Mouse (Mus musculus): ENCODE data around the gene Pth2. TPM values are rescaled to one million over a fixed set of nuclear protein-coding genes. Genes with fewer than 3 reads are reported as not detected.

Gene Pth2
- polyA plus RNA-seq, 1 experiment from 2014 or later, result not detected

- ATAC-seq (replicated peaks; ENCODE audit: insufficient number of reproducible peaks, low FRiP score, low TSS enrichment, low read depth), result no peak
These were observed 44.0 kb downstream of the Pth2 start for GRCm38 (mm10) chr7:45224826-45225225.

GRCm38 (mm10) chr7:45226421-45226820 lies 45.6 kb downstream of the Pth2 start:
- no peak overlapping the region for H3K4me2 ChIP-seq (ENCODE audit: low read depth, low read length)
- no peaks in the 10 kb centered on the region for H3K4me1 ChIP-seq (ENCODE audit: control insufficient read depth, insufficient read depth, low read length)
- ATAC-seq (replicated peaks; ENCODE audit: insufficient number of reproducible peaks, low FRiP score, low TSS enrichment, low read depth), result no peak
- no peak overlapping the region for H3K27ac ChIP-seq (replicated peaks; ENCODE audit: low read depth, low read length)
- no peaks in the 10 kb centered on the region for H3K27me3 ChIP-seq (ENCODE audit: control insufficient read depth, insufficient read depth, low read length)
- no peak overlapping the region for H3K9ac ChIP-seq (replicated peaks; ENCODE audit: low read length)
- DNase-seq (ENCODE audit: low spot score), result no peak
- no peaks in the 10 kb centered on the region for H3K9me3 ChIP-seq (replicated peaks; ENCODE audit: control insufficient read depth, low read length)
- H3K4me3 ChIP-seq (ENCODE audit: low read depth, low read length), result no peak overlapping the region
- H3K36me3 ChIP-seq (replicated peaks; ENCODE audit: control insufficient read depth, insufficient read depth, low read depth, low read length), result peaks cover 49% of the 10 kb centered on the region
- WGBS, result 98% methylated on average over 5 of the region's 5 CpGs

More at GRCm38 (mm10) chr7:45224826-45225225, 44.0 kb downstream of the Pth2 start:
- Histone ChIP-seq H3K27me3 (ENCODE audit: control insufficient read depth, insufficient read depth, low read length) (no peaks in the 10 kb centered on the region), H3K36me3 (replicated peaks; ENCODE audit: control insufficient read depth, insufficient read depth, low read depth, low read length) (peaks cover 56% of the 10 kb centered on the region), H3K4me3 (ENCODE audit: low read depth, low read length) (no peak overlapping the region), H3K4me1 (ENCODE audit: control insufficient read depth, insufficient read depth, low read length) (no peaks in the 10 kb centered on the region), H3K9me3 (replicated peaks; ENCODE audit: control insufficient read depth, low read length) (no peaks in the 10 kb centered on the region), H3K9ac (replicated peaks; ENCODE audit: low read length) (no peak overlapping the region), H3K4me2 (ENCODE audit: low read depth, low read length) (no peak overlapping the region), H3K27ac (replicated peaks; ENCODE audit: low read depth, low read length) (no peak overlapping the region)
- WGBS, result 94% methylated on average over 7 of the region's 7 CpGs
- no peak for DNase-seq (ENCODE audit: low spot score)

- H3K36me3 ChIP-seq (replicated peaks; ENCODE audit: control insufficient read depth, insufficient read depth, low read depth, low read length), result peaks cover 42% of the 10 kb centered on the region
- DNase-seq (ENCODE audit: low spot score) (no peak), ATAC-seq (replicated peaks; ENCODE audit: insufficient number of reproducible peaks, low FRiP score, low TSS enrichment, low read depth) (no peak)
These were observed 47.8 kb downstream of the Pth2 start for GRCm38 (mm10) chr7:45228548-45228947.

GRCm38 (mm10) chr7:45229046-45229445 lies 48.3 kb downstream of the Pth2 start:
- no peaks in the 10 kb centered on the region for H3K9me3 ChIP-seq (replicated peaks; ENCODE audit: control insufficient read depth, low read length)
- no peak for DNase-seq (ENCODE audit: low spot score)
- H3K4me1 ChIP-seq (ENCODE audit: control insufficient read depth, insufficient read depth, low read length), result peaks cover 3% of the 10 kb centered on the region; the same call in 1 of the 2 replicates
- H3K4me2 ChIP-seq (ENCODE audit: low read depth, low read length), result no peak overlapping the region
- H3K27ac ChIP-seq (replicated peaks; ENCODE audit: low read depth, low read length), result no peak overlapping the region
- 97% methylated on average over 8 of the region's 8 CpGs for WGBS
- no peak for ATAC-seq (replicated peaks; ENCODE audit: insufficient number of reproducible peaks, low FRiP score, low TSS enrichment, low read depth)
- H3K9ac ChIP-seq (replicated peaks; ENCODE audit: low read length), result no peak overlapping the region
- no peak overlapping the region for H3K4me3 ChIP-seq (ENCODE audit: low read depth, low read length)
- no peaks in the 10 kb centered on the region for H3K27me3 ChIP-seq (ENCODE audit: control insufficient read depth, insufficient read depth, low read length)
- peaks cover 42% of the 10 kb centered on the region for H3K36me3 ChIP-seq (replicated peaks; ENCODE audit: control insufficient read depth, insufficient read depth, low read depth, low read length)

More at GRCm38 (mm10) chr7:45228548-45228947, 47.8 kb downstream of the Pth2 start:
- H3K9me3 ChIP-seq (replicated peaks; ENCODE audit: control insufficient read depth, low read length), result no peaks in the 10 kb centered on the region
- 98% methylated on average over 18 of the region's 18 CpGs for WGBS
- H3K9ac ChIP-seq (replicated peaks; ENCODE audit: low read length), result no peak overlapping the region
- no peak overlapping the region for H3K27ac ChIP-seq (replicated peaks; ENCODE audit: low read depth, low read length)
- no peak overlapping the region for H3K4me2 ChIP-seq (ENCODE audit: low read depth, low read length)
- no peaks in the 10 kb centered on the region for H3K27me3 ChIP-seq (ENCODE audit: control insufficient read depth, insufficient read depth, low read length)
- no peak overlapping the region for H3K4me3 ChIP-seq (ENCODE audit: low read depth, low read length)
- peaks cover under 1% of the 10 kb centered on the region; the same call in 1 of the 2 replicates for H3K4me1 ChIP-seq (ENCODE audit: control insufficient read depth, insufficient read depth, low read length)

GRCm38 (mm10) chr7:45229459-45230203 lies 48.8 kb downstream of the Pth2 start:
- no peak overlapping the region for H3K9ac ChIP-seq (replicated peaks; ENCODE audit: low read length)
- ATAC-seq (replicated peaks; ENCODE audit: insufficient number of reproducible peaks, low FRiP score, low TSS enrichment, low read depth), result no peak
- H3K36me3 ChIP-seq (replicated peaks; ENCODE audit: control insufficient read depth, insufficient read depth, low read depth, low read length), result peaks cover 41% of the 10 kb centered on the region
- H3K4me1 ChIP-seq (ENCODE audit: control insufficient read depth, insufficient read depth, low read length), result peaks cover 5% of the 10 kb centered on the region
- H3K9me3 ChIP-seq (replicated peaks; ENCODE audit: control insufficient read depth, low read length), result no peaks in the 10 kb centered on the region
- no peak overlapping the region for H3K4me3 ChIP-seq (ENCODE audit: low read depth, low read length)
- no peaks in the 10 kb centered on the region for H3K27me3 ChIP-seq (ENCODE audit: control insufficient read depth, insufficient read depth, low read length)
- 93% methylated on average over 7 of the region's 7 CpGs for WGBS
- DNase-seq (ENCODE audit: low spot score), result no peak
- H3K27ac ChIP-seq (replicated peaks; ENCODE audit: low read depth, low read length), result no peak overlapping the region
- H3K4me2 ChIP-seq (ENCODE audit: low read depth, low read length), result no peak overlapping the region

GRCm38 (mm10) chr7:45231192-45231591 lies 50.4 kb downstream of the Pth2 start:
- Histone ChIP-seq H3K9ac (replicated peaks; ENCODE audit: low read length) (no peak overlapping the region), H3K9me3 (replicated peaks; ENCODE audit: control insufficient read depth, low read length) (no peaks in the 10 kb centered on the region), H3K36me3 (replicated peaks; ENCODE audit: control insufficient read depth, insufficient read depth, low read depth, low read length) (peaks cover 29% of the 10 kb centered on the region), H3K4me2 (ENCODE audit: low read depth, low read length) (no peak overlapping the region), H3K4me1 (ENCODE audit: control insufficient read depth, insufficient read depth, low read length) (peaks cover 5% of the 10 kb centered on the region), H3K4me3 (ENCODE audit: low read depth, low read length) (no peak overlapping the region), H3K27me3 (ENCODE audit: control insufficient read depth, insufficient read depth, low read length) (peaks cover 3% of the 10 kb centered on the region; the same call in 1 of the 2 replicates), H3K27ac (replicated peaks; ENCODE audit: low read depth, low read length) (no peak overlapping the region)
- ATAC-seq (replicated peaks; ENCODE audit: insufficient number of reproducible peaks, low FRiP score, low TSS enrichment, low read depth) (no peak), DNase-seq (ENCODE audit: low spot score) (no peak)
- WGBS, result 92% methylated on average over 12 of the region's 12 CpGs

Small RNA genes within 50 kb of the gene (microRNA-seq; reads per million reads assigned to microRNA genes)
- gene Mir7055 (ENCODE audit: borderline number of aligned reads), result not detected

Other genes starting within 250 kb of the Pth2 start
- gene Tsks, start 237.8 kb upstream of the Pth2 start, polyA plus RNA-seq (2014; fragmentation: Nextera tagmentation; extraction: Ambion mirVana), result 0.21 TPM in 1 of 2 replicates, not detected in the other
- 14.3 and 17.1 TPM in 2 replicates for gene Cpt1c, start 206.1 kb upstream of the Pth2 start, polyA plus RNA-seq (2014; fragmentation: Nextera tagmentation; extraction: Ambion mirVana)
- gene Prmt1, start 194.4 kb upstream of the Pth2 start, polyA plus RNA-seq (2014; fragmentation: Nextera tagmentation; extraction: Ambion mirVana), result 289 and 293 TPM in 2 replicates
- 62.4 and 71.9 TPM in 2 replicates for gene Irf3, start 183.3 kb upstream of the Pth2 start, polyA plus RNA-seq (2014; fragmentation: Nextera tagmentation; extraction: Ambion mirVana)
- 69.9 and 71.7 TPM in 2 replicates for gene Bcl2l12, start 182.3 kb upstream of the Pth2 start, polyA plus RNA-seq (2014; fragmentation: Nextera tagmentation; extraction: Ambion mirVana)
- gene Scaf1, start 164.6 kb upstream of the Pth2 start, polyA plus RNA-seq (2014; fragmentation: Nextera tagmentation; extraction: Ambion mirVana), result 40.0 and 41.1 TPM in 2 replicates
- 18.5 and 23.9 TPM in 2 replicates for gene Rras, start 163.0 kb upstream of the Pth2 start, polyA plus RNA-seq (2014; fragmentation: Nextera tagmentation; extraction: Ambion mirVana)
- 10.9 and 11.8 TPM in 2 replicates for gene Prr12, start 128.1 kb upstream of the Pth2 start, polyA plus RNA-seq (2014; fragmentation: Nextera tagmentation; extraction: Ambion mirVana)
- 59.2 and 63.8 TPM in 2 replicates for gene Nosip, start 118.6 kb upstream of the Pth2 start, polyA plus RNA-seq (2014; fragmentation: Nextera tagmentation; extraction: Ambion mirVana)
- 17.9 and 20.3 TPM in 2 replicates for gene Prrg2, start 118.3 kb upstream of the Pth2 start, polyA plus RNA-seq (2014; fragmentation: Nextera tagmentation; extraction: Ambion mirVana)
- 221 and 234 TPM in 2 replicates for gene Rcn3, start 88.8 kb upstream of the Pth2 start, polyA plus RNA-seq (2014; fragmentation: Nextera tagmentation; extraction: Ambion mirVana)
- gene Fcgrt, start 77.1 kb upstream of the Pth2 start, polyA plus RNA-seq (2014; fragmentation: Nextera tagmentation; extraction: Ambion mirVana), result 12.6 TPM in 2 replicates
- gene Rps11, start 56.6 kb upstream of the Pth2 start, polyA plus RNA-seq (2014; fragmentation: Nextera tagmentation; extraction: Ambion mirVana), result 1,561 and 1,602 TPM in 2 replicates
- gene Rpl13a, start 52.2 kb upstream of the Pth2 start, polyA plus RNA-seq (2014; fragmentation: Nextera tagmentation; extraction: Ambion mirVana), result 1,418 and 1,436 TPM in 2 replicates
- 0.20 TPM in 1 of 2 replicates, not detected in the other for gene Gm45713, start 44.8 kb upstream of the Pth2 start, polyA plus RNA-seq (2014; fragmentation: Nextera tagmentation; extraction: Ambion mirVana)
- gene Flt3l, start 44.6 kb upstream of the Pth2 start, polyA plus RNA-seq (2014; fragmentation: Nextera tagmentation; extraction: Ambion mirVana), result 0.52 and 0.67 TPM in 2 replicates
- gene Pih1d1, start 26.7 kb upstream of the Pth2 start, polyA plus RNA-seq (2014; fragmentation: Nextera tagmentation; extraction: Ambion mirVana), result 102 and 104 TPM in 2 replicates
- 32.3 and 39.1 TPM in 2 replicates for gene Aldh16a1, start 26.4 kb upstream of the Pth2 start, polyA plus RNA-seq (2014; fragmentation: Nextera tagmentation; extraction: Ambion mirVana)
- gene Slc17a7, start 17.0 kb upstream of the Pth2 start, polyA plus RNA-seq (2014; fragmentation: Nextera tagmentation; extraction: Ambion mirVana), result 1.1 and 1.6 TPM in 2 replicates
- 0.52 and 0.81 TPM in 2 replicates for gene Gfy, start 1.4 kb upstream of the Pth2 start, polyA plus RNA-seq (2014; fragmentation: Nextera tagmentation; extraction: Ambion mirVana)
- 0.41 and 0.42 TPM in 2 replicates for gene Ccdc155, start 23.9 kb downstream of the Pth2 start, polyA plus RNA-seq (2014; fragmentation: Nextera tagmentation; extraction: Ambion mirVana)
- gene Dkkl1, start 31.2 kb downstream of the Pth2 start, polyA plus RNA-seq (2014; fragmentation: Nextera tagmentation; extraction: Ambion mirVana), result 1.8 and 2.3 TPM in 2 replicates
- gene Tead2, start 34.8 kb downstream of the Pth2 start, polyA plus RNA-seq (2014; fragmentation: Nextera tagmentation; extraction: Ambion mirVana), result 276 and 285 TPM in 2 replicates
- gene Cd37, start 58.1 kb downstream of the Pth2 start, polyA plus RNA-seq (2014; fragmentation: Nextera tagmentation; extraction: Ambion mirVana), result 0.86 and 1.1 TPM in 2 replicates
- 0.21 TPM in 1 of 2 replicates, not detected in the other for gene Slc6a16, start 60.1 kb downstream of the Pth2 start, polyA plus RNA-seq (2014; fragmentation: Nextera tagmentation; extraction: Ambion mirVana)
- gene Slc6a21, start 96.5 kb downstream of the Pth2 start, polyA plus RNA-seq (2014; fragmentation: Nextera tagmentation; extraction: Ambion mirVana), result not detected in 2 replicates
- 5.0 and 7.2 TPM in 2 replicates for gene Trpm4, start 152.8 kb downstream of the Pth2 start, polyA plus RNA-seq (2014; fragmentation: Nextera tagmentation; extraction: Ambion mirVana)
- gene Hrc, start 154.3 kb downstream of the Pth2 start, polyA plus RNA-seq (2014; fragmentation: Nextera tagmentation; extraction: Ambion mirVana), result 0.33 and 0.34 TPM in 2 replicates
- 7.4 TPM in 2 replicates for gene Ppfia3, start 186.0 kb downstream of the Pth2 start, polyA plus RNA-seq (2014; fragmentation: Nextera tagmentation; extraction: Ambion mirVana)
- 0.77 and 0.86 TPM in 2 replicates for gene Lin7b, start 189.6 kb downstream of the Pth2 start, polyA plus RNA-seq (2014; fragmentation: Nextera tagmentation; extraction: Ambion mirVana)
- gene Snrnp70, start 214.7 kb downstream of the Pth2 start, polyA plus RNA-seq (2014; fragmentation: Nextera tagmentation; extraction: Ambion mirVana), result 71.6 and 75.0 TPM in 2 replicates
- not detected in 2 replicates for gene Kcna7, start 224.7 kb downstream of the Pth2 start, polyA plus RNA-seq (2014; fragmentation: Nextera tagmentation; extraction: Ambion mirVana)
- gene Ntf5, start 232.7 kb downstream of the Pth2 start, polyA plus RNA-seq (2014; fragmentation: Nextera tagmentation; extraction: Ambion mirVana), result 3.9 and 5.1 TPM in 2 replicates
- gene Lhb, start 239.8 kb downstream of the Pth2 start, polyA plus RNA-seq (2014; fragmentation: Nextera tagmentation; extraction: Ambion mirVana), result not detected in 2 replicates